Comparison of ENCODE assay signal across 8 mouse cellular contexts in genomic region chr11:115612410-115613137, GRCm38 (mm10). TPM values are rescaled to one million over a fixed set of nuclear protein-coding genes. Genes with fewer than 3 reads are reported as not detected.
DNase-seq lines count a peak whose midpoint lies in the region; ATAC-seq and TF ChIP-seq lines count a peak whose summit lies in the region.

Mif4gd (minus strand) TSS chr11:115612969.

- peak within 1 kb of the TSS; percentile 69 for H3K4me2 ChIP-seq in forebrain, postnatal 0 days (ENCODE audit: low read depth)
- peak within 1 kb of the TSS; percentile 90 for H3K4me2 ChIP-seq in neural tube, embryonic 14.5 days (ENCODE audit: low read depth, low read length)

- no peak; a peak in 1 of 4 replicates for TF ChIP-seq EP300 in MEL (IDR thresholded peaks at IDR 0.05; ENCODE audit: low read depth in 1 of 2, low read length in 2 of 2)

- peaks cover 5% of the 10 kb centered on the region; the same call in 1 of the 2 replicates for H3K79me2 ChIP-seq in MEL (ENCODE audit: control insufficient read depth, insufficient read depth, low read length, poor library complexity)

- H3K4me3 ChIP-seq in MEL (ENCODE audit: control insufficient read depth in 1 of 2, insufficient read depth in 1 of 2, low read depth in 2 of 2, low read length in 2 of 2) = peak within 1 kb of the TSS; percentile 77 to 93
- H3K4me3 ChIP-seq in cerebellum, adult 2 months (replicated peaks; ENCODE audit: insufficient read depth, low read depth, low read length) = peak within 1 kb of the TSS; percentile 91
- peak within 1 kb of the TSS; percentile 59 for H3K4me3 ChIP-seq in forebrain, postnatal 0 days (ENCODE audit: low read depth, low read length)
- H3K4me3 ChIP-seq in neural tube, embryonic 14.5 days (ENCODE audit: low read depth, low read length) = peak within 1 kb of the TSS; percentile 62

- H3K27me3 ChIP-seq in MEL (ENCODE audit: control insufficient read depth in 1 of 2, insufficient read depth in 2 of 2, low read length in 2 of 2) = no peaks in the 10 kb centered on the region
- H3K27me3 ChIP-seq in cerebellum, adult 2 months (ENCODE audit: control insufficient read depth, insufficient read depth, low read length) = no peaks in the 10 kb centered on the region
- H3K27me3 ChIP-seq in forebrain, postnatal 0 days (ENCODE audit: insufficient read depth, low read length) = no peaks in the 10 kb centered on the region
- H3K27me3 ChIP-seq in neural tube, embryonic 14.5 days (ENCODE audit: control insufficient read depth, insufficient read depth, low read length) = no peaks in the 10 kb centered on the region

- no peak; the same call in none of the 2 replicates for TF ChIP-seq RAD21 in MEL (IDR thresholded peaks at IDR 0.05; ENCODE audit: low read depth, low read length)

- TF ChIP-seq CTCF in MEL (IDR thresholded peaks at IDR 0.05 in 2 of 3, conservative IDR thresholded peaks at IDR 0.05 in 1 of 3; ENCODE audit: control insufficient read depth in 1 of 3, insufficient read depth in 1 of 3, low read depth in 2 of 3, low read length in 3 of 3, poor library complexity in 1 of 3, severe bottlenecking in 1 of 3) = peak; percentile 27 to 91 (median 55); a peak in 5 of 6 replicates
- peak; percentile 46 for TF ChIP-seq CTCF in cerebellum, adult 2 months (IDR thresholded peaks at IDR 0.05; ENCODE audit: borderline replicate concordance, insufficient read depth, low read depth, low read length)
- peak; percentile 71 for TF ChIP-seq CTCF in forebrain, postnatal 0 days (IDR thresholded peaks at IDR 0.05; ENCODE audit: low read depth)

- H3K27ac ChIP-seq in MEL (ENCODE audit: control insufficient read depth, low read depth, low read length) = peak within 1 kb of the TSS; percentile 90
- peak within 1 kb of the TSS; percentile 88 for H3K27ac ChIP-seq in cerebellum, adult 2 months (ENCODE audit: insufficient read depth, low read length)
- H3K27ac ChIP-seq in forebrain, postnatal 0 days (ENCODE audit: low read depth, low read length) = peak within 1 kb of the TSS; percentile 60
- peak within 1 kb of the TSS; percentile 73 for H3K27ac ChIP-seq in neural tube, embryonic 14.5 days (ENCODE audit: low read depth, low read length)

- peak; percentile 94 for DNase-seq in MEL (ENCODE audit: low read depth, low spot score)
- peak; percentile 90 to 95 for DNase-seq in cerebellum, adult 2 months
- peak; percentile 82 for DNase-seq in forebrain, postnatal 0 days
- peak; percentile 95 for DNase-seq in heart, postnatal 36 days
- peak; percentile 70 to 73 for DNase-seq in layer of hippocampus, adult 18-20 months (ENCODE audit: low spot score in 2 of 2)
- DNase-seq in lung, adult 18-20 months = peak; percentile 96
- DNase-seq in testis, postnatal 10 days (ENCODE audit: low spot score) = peak; percentile 97

- peaks cover 0 to 13% of the 10 kb centered on the region in 2 experiments; a peak in 2 of 4 replicates for H3K36me3 ChIP-seq in MEL (ENCODE audit: control insufficient read depth in 1 of 2, insufficient read depth in 2 of 2, low read length in 2 of 2)
- peaks cover 26% of the 10 kb centered on the region for H3K36me3 ChIP-seq in forebrain, postnatal 0 days (ENCODE audit: insufficient read depth)
- H3K36me3 ChIP-seq in neural tube, embryonic 14.5 days (ENCODE audit: control insufficient read depth, insufficient read depth, low read length) = peaks cover 21% of the 10 kb centered on the region; the same call in 1 of the 2 replicates

- intact Hi-C loops in heart, postnatal 36 days (cut with DNase I) = loop anchor here (5.0 kb wide), 1 partner anchor 130 kb away; no protein-coding TSS in a partner anchor

- H3K9ac ChIP-seq in MEL (ENCODE audit: control insufficient read depth, low read depth, low read length, poor library complexity, severe bottlenecking) = peak within 1 kb of the TSS; percentile 95
- peak within 1 kb of the TSS; percentile 67 for H3K9ac ChIP-seq in forebrain, postnatal 0 days
- H3K9ac ChIP-seq in neural tube, embryonic 14.5 days (replicated peaks; ENCODE audit: low read depth, low read length) = peak within 1 kb of the TSS; percentile 63

- H3K4me1 ChIP-seq in MEL (ENCODE audit: control insufficient read depth in 1 of 2, insufficient read depth in 2 of 2, low read length in 2 of 2) = peaks cover 3 to 13% of the 10 kb centered on the region in 2 experiments; a peak in 3 of 4 replicates
- 0 out of 2 replicates have a peak, but pooled peaks cover 4% of the 10 kb centered on the region for H3K4me1 ChIP-seq in cerebellum, adult 2 months (ENCODE audit: control insufficient read depth, insufficient read depth, low read length)
- H3K4me1 ChIP-seq in forebrain, postnatal 0 days (ENCODE audit: insufficient read depth) = peaks cover 14% of the 10 kb centered on the region
- peaks cover 6% of the 10 kb centered on the region; the same call in 1 of the 2 replicates for H3K4me1 ChIP-seq in neural tube, embryonic 14.5 days (ENCODE audit: control insufficient read depth, insufficient read depth, low read length)

- H3K9me3 ChIP-seq in MEL (replicated peaks; ENCODE audit: insufficient read depth, low read length) = no peaks in the 10 kb centered on the region
- no peaks in the 10 kb centered on the region for H3K9me3 ChIP-seq in forebrain, postnatal 0 days (ENCODE audit: low read length)
- no peaks in the 10 kb centered on the region for H3K9me3 ChIP-seq in neural tube, embryonic 14.5 days (ENCODE audit: control insufficient read depth, low read length)

- peak; percentile 91 for ATAC-seq in forebrain, postnatal 0 days
- peak; percentile 78 for ATAC-seq in neural tube, embryonic 14.5 days (ENCODE audit: low read depth)

- WGBS in cerebellum, adult 2 months = under 1% methylated on average over 80 of the region's 80 CpGs
- under 1% methylated on average over 46 of the region's 80 CpGs for WGBS in forebrain, postnatal 0 days
- WGBS in neural tube, embryonic 14.5 days = under 1% methylated on average over 51 of the region's 80 CpGs

- TF ChIP-seq POLR2A in MEL (IDR thresholded peaks at IDR 0.05; ENCODE audit: control insufficient read depth in 1 of 2, insufficient read depth in 1 of 2, low read depth in 1 of 2, low read length in 2 of 2, poor library complexity in 1 of 2) = peak; percentile 71 to 82
- peak; percentile 72 for TF ChIP-seq POLR2A in cerebellum, adult 2 months (IDR thresholded peaks at IDR 0.05; ENCODE audit: borderline replicate concordance, insufficient read depth, low read length)

TF ChIP-seq in MEL, 35 proteins besides CTCF, POLR2A, EP300 and RAD21:
- 0 out of 2 replicates have a peak, but pooled peaks have one; percentile 11 for TF ChIP-seq USF1 (IDR thresholded peaks at IDR 0.05; ENCODE audit: low read depth, low read length)
- peak; percentile 28 for TF ChIP-seq SMC3 (IDR thresholded peaks at IDR 0.05; ENCODE audit: low read depth, low read length)
- peak; percentile 70 for TF ChIP-seq NRF1 (IDR thresholded peaks at IDR 0.05; ENCODE audit: insufficient read depth, low read depth, low read length, poor library complexity, severe bottlenecking)
- peak; percentile 36 for TF ChIP-seq MAX (IDR thresholded peaks at IDR 0.05; ENCODE audit: low read length)
- no peak for TF ChIP-seq CHD2 (IDR thresholded peaks at IDR 0.05; ENCODE audit: low read length)
- peak; percentile 51 for TF ChIP-seq MXI1 (IDR thresholded peaks at IDR 0.05; ENCODE audit: low read depth, low read length)
- peak; percentile 76; the same call in 1 of the 2 replicates for TF ChIP-seq POLR2AphosphoS2 (IDR thresholded peaks at IDR 0.05; ENCODE audit: low read length)
- TF ChIP-seq ZMIZ1 (IDR thresholded peaks at IDR 0.05; ENCODE audit: low read depth, low read length) = peak; percentile 74; the same call in 1 of the 2 replicates
- no peak for TF ChIP-seq TAL1 (IDR thresholded peaks at IDR 0.05; ENCODE audit: low read length)
- TF ChIP-seq TCF12 (IDR thresholded peaks at IDR 0.05; ENCODE audit: low read depth, low read length) = peak; percentile 46; the same call in 1 of the 2 replicates
- TF ChIP-seq HCFC1 (IDR thresholded peaks at IDR 0.05; ENCODE audit: low read depth, low read length) = peak; percentile 39; the same call in 1 of the 2 replicates
- peak; percentile 72 for TF ChIP-seq NELFE (IDR thresholded peaks at IDR 0.05; ENCODE audit: low read depth, low read length)
- no peak; the same call in 1 of the 2 replicates for TF ChIP-seq UBTF (IDR thresholded peaks at IDR 0.05; ENCODE audit: borderline replicate concordance, insufficient read depth, low read depth, low read length)
- peak; percentile 79 for TF ChIP-seq MAZ (IDR thresholded peaks at IDR 0.05; ENCODE audit: low read depth, low read length)
TF ChIP-seq in MEL: peak in this region for 11.

RNA-seq across cellular contexts. Expression of gene Mif4gd, which starts in this region (rescaled TPM):
- total RNA-seq in MEL (2012; rRNA removed) = 42.0 and 52.0 TPM in 2 replicates
- 10 to 100 TPM in 1 of 2 experiments, not detected in 1; 62.9 TPM for polyA plus RNA-seq in MEL (2012; ENCODE audit: insufficient read depth in 1 of 2, insufficient read length in 2 of 2, low read depth in 1 of 2, low replicate concordance in 2 of 2, missing spikeins in 1 of 2)
- polyA plus RNA-seq in cerebellum, adult 2 months (2012; rRNA removed) = 86.9 and 97.3 TPM in 2 replicates
- 12.2 and 16.9 TPM in 2 replicates for total RNA-seq in forebrain, postnatal 0 days (2014; rRNA removed)
- polyA plus RNA-seq in forebrain, postnatal 0 days (2015; fragmentation: Nextera tagmentation; extraction: Ambion mirVana) = 14.4 and 19.4 TPM in 2 replicates
- 10 to 100 TPM; 47.3 to 53.8 TPM for total RNA-seq in heart, postnatal 36 days (2021)
- 10 to 100 TPM; 18.9 to 19.4 TPM for total RNA-seq in layer of hippocampus, adult 18-20 months (2021)
- polyA plus RNA-seq in neural tube, embryonic 14.5 days (2014; fragmentation: Nextera tagmentation; extraction: Ambion mirVana) = 11.0 and 12.3 TPM in 2 replicates

Comparison
In these comparisons a context has a peak if more than half of its experiments do, and no peak if none do; other contexts are left out.
1. Peak in every context shown above with its lines: DNase-seq, ATAC-seq, H3K4me3 ChIP-seq and H3K27ac ChIP-seq.